In the genomic region with DNA sequence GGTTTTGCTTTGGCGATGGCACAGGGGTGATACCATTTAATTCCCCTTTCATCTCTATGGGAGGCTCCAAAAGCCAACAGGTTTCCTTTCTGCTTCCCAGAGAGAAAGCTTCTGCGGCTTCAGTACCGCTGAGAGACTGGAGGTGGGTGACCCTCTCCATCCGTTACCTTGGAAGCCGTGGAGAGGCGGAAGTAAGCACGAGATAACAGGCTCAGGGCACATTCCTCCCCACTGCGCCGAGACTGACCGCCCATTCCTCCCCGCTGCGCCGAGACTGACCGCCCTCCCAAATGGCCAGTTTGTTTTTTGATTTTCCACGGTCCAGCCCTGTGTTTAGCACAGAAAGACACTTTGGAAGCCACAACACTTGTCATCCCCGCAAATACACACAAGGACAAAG, we compare ENCODE assay signal across 9 mouse cellular contexts. TPM values are rescaled to one million over a fixed set of nuclear protein-coding genes. Genes with fewer than 3 reads are reported as not detected.
A peak's percentile ranks its signal among the peaks of the same experiment; 100 is the strongest.
DNase-seq lines count a peak whose midpoint lies in the region; ATAC-seq and TF ChIP-seq lines count a peak whose summit lies in the region.
"Had no signal": no experiment of that assay in that cellular context is flagged by ENCODE, and none has a peak within 500 bp of the region (broad histone marks: within the 10 kb centered on the region; RNA-seq: fewer than 3 reads in every experiment).

No protein-coding gene starts in this region.

- peak overlapping the region in 1 of 2 experiments; percentile 4; a peak in 1 of 4 replicates for H3K4me3 ChIP-seq in ES-E14 (ENCODE audit: insufficient read depth in 1 of 2, low read depth in 1 of 2, low read length in 2 of 2, poor library complexity in 1 of 2, severe bottlenecking in 1 of 2)
- H3K4me3 ChIP-seq in embryonic facial prominence, embryonic 13.5 days: no peak overlapping the region; the same call in 1 of the 2 replicates
- H3K4me3 ChIP-seq in hindbrain, embryonic 14.5 days (replicated peaks; ENCODE audit: low read length): 0 out of 2 replicates have a peak overlapping the region, but pooled peaks have one; percentile 7

- no peaks in the 10 kb centered on the region for H3K4me1 ChIP-seq in ES-E14 (ENCODE audit: control insufficient read depth in 2 of 2, insufficient read depth in 2 of 2, low read length in 2 of 2, poor library complexity in 1 of 2)
- peaks cover 19% of the 10 kb centered on the region for H3K4me1 ChIP-seq in embryonic facial prominence, embryonic 13.5 days
- H3K4me1 ChIP-seq in hindbrain, embryonic 14.5 days (replicated peaks; ENCODE audit: control insufficient read depth, insufficient read depth, low read length): peaks cover 17% of the 10 kb centered on the region

- no peaks in the 10 kb centered on the region for H3K36me3 ChIP-seq in ES-E14 (ENCODE audit: control insufficient read depth, insufficient read depth, low read length, poor library complexity, severe bottlenecking)
- H3K36me3 ChIP-seq in embryonic facial prominence, embryonic 13.5 days: no peaks in the 10 kb centered on the region
- no peaks in the 10 kb centered on the region for H3K36me3 ChIP-seq in hindbrain, embryonic 14.5 days (replicated peaks; ENCODE audit: control insufficient read depth, insufficient read depth)

- peak overlapping the region; percentile 50 for H3K4me2 ChIP-seq in embryonic facial prominence, embryonic 13.5 days
- peak overlapping the region; percentile 41 for H3K4me2 ChIP-seq in hindbrain, embryonic 14.5 days (replicated peaks)

- H3K9ac ChIP-seq in ES-E14 (ENCODE audit: insufficient read depth, low read depth, low read length, poor library complexity, severe bottlenecking): 0 out of 2 replicates have a peak overlapping the region, but pooled peaks have one; percentile 5
- H3K9ac ChIP-seq in embryonic facial prominence, embryonic 13.5 days: no peak overlapping the region
- no peak overlapping the region for H3K9ac ChIP-seq in hindbrain, embryonic 14.5 days

- H3K27me3 ChIP-seq in embryonic facial prominence, embryonic 13.5 days: peaks cover 60% of the 10 kb centered on the region
- peaks cover 96% of the 10 kb centered on the region for H3K27me3 ChIP-seq in hindbrain, embryonic 14.5 days (ENCODE audit: control insufficient read depth, insufficient read depth, low read length)

- in situ Hi-C loops in ES-E14 (cut with MboI; ENCODE audit: low sequenced_read_pairs in 2 of 2, unreplicated experiment in 2 of 2): no loop called here

- H3K9me3 ChIP-seq in ES-E14 (ENCODE audit: control insufficient read depth, insufficient read depth, low read depth, low read length): no peaks in the 10 kb centered on the region
- no peaks in the 10 kb centered on the region for H3K9me3 ChIP-seq in embryonic facial prominence, embryonic 13.5 days
- no peaks in the 10 kb centered on the region for H3K9me3 ChIP-seq in hindbrain, embryonic 14.5 days (ENCODE audit: control insufficient read depth, low read length)

- DNase-seq in ES-E14 (ENCODE audit: low read depth, low spot score): no peak
- DNase-seq in hindbrain, embryonic 14.5 days (ENCODE audit: low spot score): no peak
- DNase-seq in lung, postnatal 4 days: peak; percentile 12 to 39
- DNase-seq in right cerebral cortex, postnatal 25 days: no peak
- no peak for DNase-seq in urinary bladder, postnatal 4 days (ENCODE audit: low spot score in 2 of 2)
- no peak for DNase-seq in urinary bladder, adult 2 months (ENCODE audit: low spot score)
- DNase-seq in layer of hippocampus, postnatal 14 days (ENCODE audit: low spot score in 2 of 2): no peak

- no peak for ATAC-seq in embryonic facial prominence, embryonic 13.5 days (ENCODE audit: insufficient number of reproducible peaks, insufficient read depth, low FRiP score, low TSS enrichment, low read depth)
- no peak for ATAC-seq in hindbrain, embryonic 14.5 days (ENCODE audit: low FRiP score)

- H3K27ac ChIP-seq in ES-E14 (ENCODE audit: insufficient read depth, low read depth, low read length, poor library complexity, severe bottlenecking): no peak overlapping the region
- no peak overlapping the region for H3K27ac ChIP-seq in embryonic facial prominence, embryonic 13.5 days
- H3K27ac ChIP-seq in hindbrain, embryonic 14.5 days: no peak overlapping the region

- WGBS in embryonic facial prominence, embryonic 13.5 days: 2% methylated on average over 16 of the region's 16 CpGs
- under 1% methylated on average over 16 of the region's 16 CpGs for WGBS in hindbrain, embryonic 14.5 days

TF ChIP-seq in ES-E14, 5 proteins besides CTCF, POLR2A, EP300 and RAD21:
- TF ChIP-seq HCFC1 (IDR thresholded peaks at IDR 0.05; ENCODE audit: borderline replicate concordance, insufficient read depth, low read length) (no peak), CHD2 (IDR thresholded peaks at IDR 0.05; ENCODE audit: low read depth, low read length) (no peak), ZC3H11A (IDR thresholded peaks at IDR 0.05; ENCODE audit: borderline replicate concordance, low read depth, low read length) (no peak), MAFK (IDR thresholded peaks at IDR 0.05; ENCODE audit: insufficient read depth, low read depth, low read length) (no peak), ZNF384 (IDR thresholded peaks at IDR 0.05; ENCODE audit: low read depth, low read length) (no peak)

RNA-seq across cellular contexts. Expression of gene Olig2, which starts 55.4 kb away (rescaled TPM):
- 0.09 TPM in 1 of 2 replicates, not detected in the other for total RNA-seq in ES-E14 (2012; rRNA removed)
- polyA plus RNA-seq in embryonic facial prominence, embryonic 13.5 days (2015; fragmentation: Nextera tagmentation; extraction: Ambion mirVana): 1.0 and 1.1 TPM in 2 replicates
- 10.9 and 14.1 TPM in 2 replicates for polyA plus RNA-seq in hindbrain, embryonic 14.5 days (2014; fragmentation: Nextera tagmentation; extraction: Ambion mirVana)
- not detected in 2 replicates for polyA plus RNA-seq in urinary bladder, adult 2 months (2012; rRNA removed)
- total RNA-seq in layer of hippocampus, postnatal 14 days (2021): 10 to 100 TPM; 48.5 to 49.1 TPM
- polyA plus RNA-seq: liver, embryonic 16.5 days had no signal

Comparison
In these comparisons a context has a peak if more than half of its experiments do, and no peak if none do; other contexts are left out.
1. DNase-seq: peak in lung, postnatal 4 days (2 of 2); none in ES-E14 (single experiment), hindbrain, embryonic 14.5 days (single experiment), right cerebral cortex, postnatal 25 days (single experiment), urinary bladder, postnatal 4 days (0 of 2), urinary bladder, adult 2 months (single experiment) and layer of hippocampus, postnatal 14 days (0 of 2).